ENCODE assay signal across 13 mouse cellular contexts in genomic region chr5:45301120-45301519, GRCm38 (mm10).
DNase-seq lines count a peak whose midpoint lies in the region; ATAC-seq lines count a peak whose summit lies in the region.
"Had no signal": no experiment of that assay in that cellular context is flagged by ENCODE, and none has a peak within 500 bp of the region (broad histone marks: within the 10 kb centered on the region; RNA-seq: fewer than 3 reads in every experiment).

No protein-coding gene starts in this region.

- no peaks in the 10 kb centered on the region for H3K27me3 ChIP-seq in kidney, embryonic 15.5 days
- no peaks in the 10 kb centered on the region for H3K27me3 ChIP-seq in embryonic facial prominence, embryonic 15.5 days
- H3K27me3 ChIP-seq: heart, embryonic 12.5 days had no signal

- H3K27ac ChIP-seq in kidney, embryonic 15.5 days = 0 out of 2 replicates have a peak overlapping the region, but pooled peaks have one; percentile 37
- H3K27ac ChIP-seq in embryonic facial prominence, embryonic 15.5 days (replicated peaks) = peak overlapping the region; percentile 61
- H3K27ac ChIP-seq: left cerebral cortex, adult 2 months had no signal

- no peak overlapping the region for H3K9ac ChIP-seq in kidney, embryonic 15.5 days
- no peak overlapping the region for H3K9ac ChIP-seq in embryonic facial prominence, embryonic 15.5 days
- H3K9ac ChIP-seq: heart, embryonic 12.5 days had no signal

- H3K4me3 ChIP-seq in kidney, embryonic 15.5 days (replicated peaks) = no peak overlapping the region
- no peak overlapping the region for H3K4me3 ChIP-seq in embryonic facial prominence, embryonic 15.5 days (replicated peaks)
- H3K4me3 ChIP-seq: heart, embryonic 12.5 days; left cerebral cortex, adult 2 months had no signal

- WGBS in kidney, embryonic 15.5 days = 62% methylated on average over 1 of the region's 1 CpGs
- WGBS in embryonic facial prominence, embryonic 15.5 days = 63% methylated on average over 1 of the region's 1 CpGs

- ATAC-seq in kidney, embryonic 15.5 days (replicated peaks; ENCODE audit: low FRiP score) = no peak
- no peak for ATAC-seq in embryonic facial prominence, embryonic 15.5 days (ENCODE audit: insufficient number of reproducible peaks, low FRiP score, low TSS enrichment, low read depth)

- no peaks in the 10 kb centered on the region for H3K9me3 ChIP-seq in kidney, embryonic 15.5 days (replicated peaks)
- no peaks in the 10 kb centered on the region for H3K9me3 ChIP-seq in embryonic facial prominence, embryonic 15.5 days (replicated peaks)
- H3K9me3 ChIP-seq: heart, embryonic 12.5 days had no signal

- no peaks in the 10 kb centered on the region for H3K4me1 ChIP-seq in kidney, embryonic 15.5 days
- no peaks in the 10 kb centered on the region for H3K4me1 ChIP-seq in embryonic facial prominence, embryonic 15.5 days
- H3K4me1 ChIP-seq: heart, embryonic 12.5 days had no signal

- no peak overlapping the region for H3K4me2 ChIP-seq in kidney, embryonic 15.5 days
- H3K4me2 ChIP-seq in embryonic facial prominence, embryonic 15.5 days (replicated peaks) = no peak overlapping the region
- H3K4me2 ChIP-seq: heart, embryonic 12.5 days; liver, embryonic 11.5 days had no signal

- H3K36me3 ChIP-seq in kidney, embryonic 15.5 days = no peaks in the 10 kb centered on the region
- no peaks in the 10 kb centered on the region for H3K36me3 ChIP-seq in embryonic facial prominence, embryonic 15.5 days
- H3K36me3 ChIP-seq: heart, embryonic 12.5 days had no signal

- DNase-seq in kidney, adult 11 months = no peak
- peak; percentile 13 to 16 for DNase-seq in right cerebral cortex, adult 2 months (ENCODE audit: low spot score in 2 of 2)
- no peak for DNase-seq in right cerebral cortex, postnatal 4 days
- DNase-seq in telencephalon, adult 2 months (ENCODE audit: low read depth, low spot score) = peak; percentile 64
- no peak for DNase-seq in gastrocnemius, postnatal 25 days
- DNase-seq: cerebellum, adult 9-11 months; lung, postnatal 4 days; thymus, adult 18-20 months had no signal

Comparison
In these comparisons a context has a peak if more than half of its experiments do, and no peak if none do; other contexts are left out.
1. DNase-seq: peak in right cerebral cortex, adult 2 months (2 of 2) and telencephalon, adult 2 months (single experiment); none in kidney, adult 11 months (single experiment), right cerebral cortex, postnatal 4 days (single experiment) and gastrocnemius, postnatal 25 days (single experiment).